Mouse (Mus musculus) C2C12 (cell line): ENCODE measurements around the gene Large2. TPM values are rescaled to one million over a fixed set of nuclear protein-coding genes. Genes with fewer than 3 reads are reported as not detected.

Source experiments
- H3K27me3 ChIP-seq: one replicate; pipeline ENCODE4 v1.6.1; 2011; ENCODE audit not compliant: control insufficient read depth, insufficient read depth, insufficient read length
- H3K36me3 ChIP-seq: one replicate; pipeline ENCODE4 v1.6.1; 2011; ENCODE audit not compliant: control insufficient read depth, insufficient read depth
- H3K4me3 ChIP-seq: one replicate; pipeline ENCODE4 v1.5.1; 2011; ENCODE audit warnings: mild to moderate bottlenecking, control low read depth; ENCODE audit not compliant: poor library complexity, insufficient read depth, severe bottlenecking
- H3K79me2 ChIP-seq: one replicate; pipeline ENCODE4 v1.6.1; 2011; ENCODE audit not compliant: control insufficient read depth, insufficient read depth
- H3K79me3 ChIP-seq: one replicate; pipeline ENCODE4 v1.6.1; 2011; ENCODE audit warnings: low read depth, control low read depth
- H3ac ChIP-seq: one replicate; pipeline ENCODE3; 2011; ENCODE audit warnings: low read depth; ENCODE audit not compliant: control insufficient read depth, insufficient read length
- CEBPB ChIP-seq: IDR thresholded peaks from one replicate; pipeline ENCODE4 v1.6.1; 2011; ENCODE audit warnings: low read depth, mild to moderate bottlenecking, control low read depth, moderate library complexity
- CTCF ChIP-seq: IDR thresholded peaks from one replicate; pipeline ENCODE4 v1.5.1; 2011; ENCODE audit not compliant: control insufficient read depth, insufficient read depth, insufficient read length
- FOSL1 ChIP-seq: IDR thresholded peaks from one replicate; pipeline ENCODE4 v1.8.0; 2011; ENCODE audit warnings: mild to moderate bottlenecking, low read length; ENCODE audit not compliant: poor library complexity, insufficient read depth, severe bottlenecking
- MAX ChIP-seq: IDR thresholded peaks from one replicate; pipeline ENCODE4 v1.6.1; 2011; ENCODE audit warnings: mild to moderate bottlenecking, control low read depth
- MYOD1 ChIP-seq: IDR thresholded peaks from one replicate; pipeline ENCODE4 v1.6.1; 2011; ENCODE audit warnings: low read depth; ENCODE audit not compliant: control insufficient read depth, insufficient read length
- MYOG ChIP-seq: IDR thresholded peaks from one replicate; pipeline ENCODE4 v1.6.1; 2011; ENCODE audit not compliant: control insufficient read depth, insufficient read length; ENCODE audit errors: extremely low read depth
- USF1 ChIP-seq: IDR thresholded peaks from one replicate; pipeline ENCODE4 v1.6.1; 2011; ENCODE audit warnings: low read depth, mild to moderate bottlenecking, control low read depth, moderate library complexity
- polyA plus RNA-seq: library from polyadenylated mRNA; unstranded; fragments of >200 nt; fragmentation: generic; extraction: Trizol; gene quantifications from one replicate; pipeline ENCODE4 v1.2.1, GENCODE M21; 2012; ENCODE audit warnings: missing spikeins

Large2 gene
- polyA plus RNA-seq, 1 experiment, result 0.13 TPM

DNA sequence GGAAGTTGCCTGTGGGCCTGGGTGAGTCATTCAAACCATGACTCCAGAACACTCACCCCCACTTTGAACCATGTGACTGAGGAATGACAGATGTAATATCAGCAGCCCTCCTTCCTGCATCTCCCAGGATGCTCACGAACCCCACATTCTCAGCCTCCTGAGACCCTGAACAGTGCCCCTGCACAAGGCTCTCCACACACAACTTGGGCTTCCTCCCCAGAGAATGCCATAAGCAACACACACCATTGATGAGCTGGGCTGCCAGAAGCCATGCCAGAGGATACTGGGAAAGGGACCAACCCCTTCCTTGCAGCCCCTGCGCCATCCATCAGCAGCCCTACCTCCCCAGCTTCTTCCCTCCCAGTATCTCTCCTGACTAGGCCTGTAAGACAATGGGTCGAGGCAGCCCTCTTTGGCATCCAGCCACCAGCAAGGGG lies 13.4 kb upstream of the Large2 start:
- TF ChIP-seq USF1 (peak; percentile 45), FOSL1 (no peak)
- Histone ChIP-seq H3ac (no peak overlapping the region), H3K79me2 (no peaks in the 10 kb centered on the region), H3K4me3 (peak overlapping the region; percentile 46), H3K36me3 (peaks cover 6% of the 10 kb centered on the region), H3K79me3 (no peaks in the 10 kb centered on the region), H3K27me3 (peaks cover 6% of the 10 kb centered on the region)

GRCm38 (mm10) chr2:92387646-92388045 lies 13.0 kb upstream of the Large2 start:
- Histone ChIP-seq H3K79me2 (no peaks in the 10 kb centered on the region), H3K36me3 (peaks cover 6% of the 10 kb centered on the region), H3K79me3 (no peaks in the 10 kb centered on the region), H3K27me3 (peaks cover 2% of the 10 kb centered on the region), H3K4me3 (no peak overlapping the region), H3ac (no peak overlapping the region)
- TF ChIP-seq CEBPB, result no peak
- TF ChIP-seq MAX, result no peak
- no peak for TF ChIP-seq FOSL1
- no peak for TF ChIP-seq CTCF
- no peak for TF ChIP-seq MYOD1
- TF ChIP-seq USF1, result no peak
- no peak for TF ChIP-seq MYOG

- Histone ChIP-seq H3K79me2 (no peaks in the 10 kb centered on the region), H3ac (no peak overlapping the region), H3K27me3 (no peaks in the 10 kb centered on the region), H3K36me3 (peaks cover 6% of the 10 kb centered on the region), H3K4me3 (no peak overlapping the region), H3K79me3 (no peaks in the 10 kb centered on the region)
- TF ChIP-seq MYOG, result no peak
- no peak for TF ChIP-seq MAX
- no peak for TF ChIP-seq FOSL1
Observed at GRCm38 (mm10) chr2:92386821-92387570, 12.3 kb upstream of the Large2 start.

GRCm38 (mm10) chr2:92385113-92386051 lies 10.7 kb upstream of the Large2 start:
- Histone ChIP-seq H3K79me2 (no peaks in the 10 kb centered on the region), H3K79me3 (no peaks in the 10 kb centered on the region), H3K4me3 (no peak overlapping the region), H3K27me3 (no peaks in the 10 kb centered on the region), H3K36me3 (peaks cover 6% of the 10 kb centered on the region), H3ac (no peak overlapping the region)
- TF ChIP-seq MYOG (no peak), CTCF (no peak), MAX (no peak), FOSL1 (no peak), CEBPB (no peak), MYOD1 (no peak), USF1 (no peak)

- peaks cover 15% of the 10 kb centered on the region for H3K36me3 ChIP-seq
Observed at GRCm38 (mm10) chr2:92384101-92384500, 9.4 kb upstream of the Large2 start.

DNA sequence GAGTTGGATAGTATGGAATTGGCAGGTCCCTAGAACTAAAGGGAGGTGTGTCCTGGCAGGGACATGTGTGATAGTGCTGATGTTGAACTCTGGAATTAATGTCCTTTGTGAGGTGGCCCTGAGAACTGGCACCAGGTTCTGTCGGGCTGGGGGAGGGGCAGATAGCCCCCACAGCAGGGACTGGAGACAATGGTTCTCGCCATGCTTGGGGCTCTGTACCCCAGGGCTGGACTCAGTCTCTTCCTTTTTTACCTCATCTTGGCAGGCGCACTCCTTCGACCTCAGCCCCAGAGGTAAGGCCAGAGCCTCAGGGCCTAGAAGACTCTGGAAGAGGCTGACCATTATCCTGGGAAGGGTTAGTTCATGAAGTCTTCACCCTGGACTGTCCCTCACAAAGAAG lies 8.1 kb upstream of the Large2 start:
- Histone ChIP-seq H3ac (no peak overlapping the region), H3K79me3 (no peaks in the 10 kb centered on the region), H3K27me3 (no peaks in the 10 kb centered on the region), H3K79me2 (no peaks in the 10 kb centered on the region), H3K36me3 (peaks cover 26% of the 10 kb centered on the region), H3K4me3 (no peak overlapping the region)
- no peak for TF ChIP-seq CEBPB
- no peak for TF ChIP-seq MYOG
- TF ChIP-seq CTCF, result no peak
- TF ChIP-seq MYOD1, result no peak
- no peak for TF ChIP-seq FOSL1
- no peak for TF ChIP-seq MAX
- no peak for TF ChIP-seq USF1

More at GRCm38 (mm10) chr2:92384101-92384500, 9.4 kb upstream of the Large2 start:
- Histone ChIP-seq H3K4me3 (no peak overlapping the region), H3K79me2 (no peaks in the 10 kb centered on the region), H3ac (no peak overlapping the region), H3K27me3 (no peaks in the 10 kb centered on the region), H3K79me3 (no peaks in the 10 kb centered on the region)
- TF ChIP-seq FOSL1 (no peak), CTCF (no peak), USF1 (no peak), CEBPB (no peak), MYOD1 (no peak), MAX (no peak)
